Mouse (Mus musculus) left cerebral cortex, postnatal 36 days (tissue): ENCODE data around the gene Mrps12. TPM values are rescaled to one million over a fixed set of nuclear protein-coding genes. Genes with fewer than 3 reads are reported as not detected.

ENCODE experiments used
- DNase-seq, 2 experiments: peaks; one replicate each; pipeline ENCODE4 v3.0.0; 2021 to 2022; ENCODE audit warnings: low spot score in 2 of 2, mixed read lengths in 1 of 2
- intact Hi-C: fragments of 180-260 bp; cut with DNase I; formaldehyde crosslinking; loops from one replicate; pipeline ENCODE4 v1.15.1; 2025
- total RNA-seq, 2 experiments: library from RNA; stranded (reverse); gene quantifications; 2 replicates each; pipeline ENCODE4 v1.2.3; 2021

The Mrps12 gene
- total RNA-seq, 2 experiments from 2014 or later, result 66.5 to 70.2 TPM

- intact Hi-C loops, result no loop called here
- DNase-seq, result peak; percentile 98
Observed at GRCm38 (mm10) chr7:28766173-28766879, 24.7 kb upstream of the Mrps12 start, which contains the start of gene Sirt2. Gene Sirt2, plus strand, starts transcription at chr7:28766735.

- intact Hi-C loops, result no loop called here
- DNase-seq, result no peak
Observed at GRCm38 (mm10) chr7:28765211-28765610, 23.6 kb upstream of the Mrps12 start.

DNA sequence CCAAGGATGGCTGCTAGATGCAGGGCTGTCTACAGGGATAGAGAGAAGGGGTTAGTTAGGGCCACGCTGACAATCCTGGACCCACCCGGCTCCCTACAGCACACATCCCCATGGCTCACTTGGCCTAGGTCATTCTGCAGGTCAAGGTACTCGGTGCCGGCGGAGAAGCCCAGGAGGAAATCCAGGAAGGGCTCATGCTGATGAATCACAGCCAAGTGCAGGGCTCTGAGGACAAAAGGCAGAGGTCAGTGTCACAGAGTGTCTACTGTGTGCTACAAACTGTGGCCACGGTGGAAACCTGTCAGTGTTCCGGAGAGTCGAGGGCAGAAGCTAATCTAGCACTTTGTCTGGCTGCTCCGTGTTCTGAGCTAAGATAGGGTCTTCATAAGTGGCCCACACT is 20.3 kb upstream of the Mrps12 start:
- DNase-seq, result no peak
- intact Hi-C loops, result no loop called here

DNA sequence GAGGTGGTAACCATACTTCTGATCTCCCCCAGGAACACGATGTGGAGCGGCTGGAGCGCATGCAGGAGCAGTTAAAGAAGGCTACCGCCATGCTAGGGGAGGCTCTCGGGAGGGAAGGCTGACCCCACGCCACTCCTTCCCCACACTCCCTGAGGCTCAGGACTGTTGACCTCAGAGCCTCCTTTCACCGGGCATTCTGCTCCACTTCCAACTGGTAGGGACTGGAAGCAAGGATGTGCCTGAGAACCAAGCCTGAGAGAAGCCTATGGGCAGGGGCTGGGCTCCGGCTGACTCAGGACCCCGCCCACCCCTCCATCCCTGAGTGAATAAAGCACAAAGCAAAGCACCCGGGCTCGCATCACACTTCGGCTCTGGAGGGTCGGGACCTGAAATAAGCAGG is 17.0 kb upstream of the Mrps12 start:
- DNase-seq, result no peak
- intact Hi-C loops, result no loop called here

DNA sequence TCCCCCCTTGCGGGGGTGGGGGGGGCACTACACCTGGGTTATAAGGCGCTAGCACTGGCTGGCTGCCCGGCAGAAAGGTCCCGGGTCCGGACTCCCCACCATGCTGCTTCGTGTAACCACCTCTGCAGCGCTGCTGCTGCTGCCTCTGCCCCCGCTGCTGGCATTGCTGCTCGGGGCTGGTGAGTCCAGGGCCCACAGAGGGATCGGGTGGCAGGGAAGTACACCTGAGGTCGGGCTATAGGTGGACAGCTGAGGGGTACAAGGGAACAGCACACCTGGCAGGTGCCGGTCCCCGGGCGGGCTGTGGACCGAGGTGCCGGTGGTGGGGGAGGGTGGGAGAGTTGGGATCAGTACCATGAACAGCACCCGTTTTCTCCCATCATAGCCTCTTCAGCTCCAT is 14.5 kb upstream of the Mrps12 start, which contains the start of gene Ccer2:
Gene Ccer2 (plus strand): TSS at position 96 of the 400 bp plus-strand sequence.
- DNase-seq, result no peak
- intact Hi-C loops, result no loop called here

DNA sequence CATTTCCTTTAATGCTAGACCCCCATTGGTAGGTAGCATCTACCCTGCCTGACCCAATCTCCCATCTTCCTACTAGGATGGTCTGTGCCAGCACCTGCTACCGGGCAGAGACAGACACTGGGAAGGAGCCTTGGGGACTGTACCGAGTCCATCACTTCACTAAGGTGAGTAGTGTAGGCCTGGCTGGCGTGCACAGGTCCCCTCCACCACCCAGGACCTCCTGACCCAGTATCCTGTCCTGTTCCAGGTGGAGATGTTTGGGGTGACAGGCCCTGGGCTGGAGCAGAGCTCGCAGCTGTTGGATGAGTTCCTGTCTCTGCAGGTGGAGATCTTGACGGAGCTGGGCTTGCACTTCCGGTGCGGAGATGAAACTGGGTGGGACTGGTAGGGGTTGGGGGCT is 8.3 kb upstream of the Mrps12 start:
- DNase-seq, result no peak

GRCm38 (mm10) chr7:28741368-28741708 is 282 bp downstream of the Mrps12 start:
- intact Hi-C loops, result no loop called here
- no peak for DNase-seq

More for the DNA sequence above, 8.3 kb upstream of the Mrps12 start:
- intact Hi-C loops, result no loop called here

GRCm38 (mm10) chr7:28740949-28741348 is 671 bp downstream of the Mrps12 start:
- intact Hi-C loops, result no loop called here
- no peak for DNase-seq

DNA sequence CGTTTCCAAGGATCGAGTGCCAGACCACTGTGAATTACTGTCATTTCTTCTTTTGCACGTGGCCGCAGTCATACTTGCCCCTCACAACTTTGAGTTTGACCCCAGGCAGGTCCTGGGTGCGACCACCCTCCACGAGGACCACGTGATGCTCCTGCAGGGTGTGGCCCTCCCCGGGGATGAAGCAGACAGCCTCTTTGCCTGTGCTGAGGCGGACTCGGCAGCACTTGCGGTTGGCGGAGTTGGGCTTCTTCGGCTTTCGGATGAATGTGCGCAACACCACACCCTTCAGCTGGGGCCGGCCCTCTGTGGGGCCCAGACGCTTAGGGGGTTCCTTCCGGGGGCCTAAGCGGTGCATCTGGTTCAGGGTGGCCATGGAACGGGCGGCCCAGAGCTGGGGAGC is 1.8 kb downstream of the Mrps12 start:
- DNase-seq, result no peak
- intact Hi-C loops, result no loop called here

DNA sequence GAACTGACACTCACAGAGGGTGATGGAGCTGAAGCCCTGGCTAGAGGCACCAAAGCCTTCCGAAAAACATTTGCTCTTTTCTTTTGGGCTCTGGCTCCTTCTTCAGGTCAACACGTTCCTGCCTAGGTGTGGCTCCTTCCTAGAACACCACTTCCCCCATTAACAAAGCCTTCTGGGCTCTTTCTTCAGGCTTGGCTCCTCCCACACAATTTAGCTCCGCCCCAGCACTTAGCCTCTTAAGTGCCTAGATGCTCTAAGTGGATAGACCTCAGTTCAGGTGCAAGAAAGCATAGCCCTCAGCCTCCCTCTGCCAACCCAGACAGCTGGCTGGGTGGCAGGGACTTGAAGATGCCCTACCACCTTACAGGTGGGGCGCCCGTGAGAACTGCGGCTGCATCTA is 5.9 kb downstream of the Mrps12 start:
- no peak for DNase-seq
- intact Hi-C loops, result no loop called here

GRCm38 (mm10) chr7:28733211-28733610 is 8.4 kb downstream of the Mrps12 start:
- DNase-seq, result no peak
- intact Hi-C loops, result no loop called here

GRCm38 (mm10) chr7:28732341-28733142 is 9.1 kb downstream of the Mrps12 start:
- intact Hi-C loops, result no loop called here
- no peak for DNase-seq

DNA sequence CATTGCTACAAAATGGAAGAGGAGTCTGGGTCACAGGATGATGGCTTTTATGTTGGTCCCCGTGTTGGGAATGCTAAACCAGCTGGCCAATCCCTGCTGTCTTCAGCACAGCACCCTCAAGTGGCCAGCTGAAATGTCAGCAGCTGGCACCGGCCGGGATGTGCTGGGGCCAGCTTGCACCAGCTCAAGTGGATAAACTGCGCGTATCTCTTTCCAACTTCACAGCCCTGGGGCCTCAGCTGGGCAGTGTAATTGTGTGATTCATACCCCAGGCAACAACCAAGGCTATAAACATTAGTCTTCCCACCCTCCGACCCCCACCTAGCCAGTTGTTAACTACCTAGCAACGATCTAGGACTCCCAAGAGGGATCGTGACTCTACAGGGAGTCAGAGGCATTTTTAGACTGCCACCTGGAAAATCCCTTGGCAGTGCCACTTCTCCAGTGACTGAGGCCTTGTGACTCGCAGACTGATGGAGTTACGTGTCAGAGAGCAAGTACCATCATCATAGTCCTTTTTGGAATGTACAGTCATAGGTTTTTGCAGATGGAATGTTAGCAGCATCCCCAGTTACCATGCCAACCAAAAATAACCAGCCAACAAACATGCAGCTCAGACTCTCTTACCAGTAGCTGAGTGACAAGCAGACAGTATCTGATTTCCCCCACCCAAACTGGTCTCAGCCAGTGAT is 13.8 kb downstream of the Mrps12 start:
- intact Hi-C loops, result loop anchor here (2.0 kb wide), 3 partner anchors 127 to 291 kb away; partner anchors contain the start of gene Gmfg
- DNase-seq, result peak; percentile 28 to 37

DNA sequence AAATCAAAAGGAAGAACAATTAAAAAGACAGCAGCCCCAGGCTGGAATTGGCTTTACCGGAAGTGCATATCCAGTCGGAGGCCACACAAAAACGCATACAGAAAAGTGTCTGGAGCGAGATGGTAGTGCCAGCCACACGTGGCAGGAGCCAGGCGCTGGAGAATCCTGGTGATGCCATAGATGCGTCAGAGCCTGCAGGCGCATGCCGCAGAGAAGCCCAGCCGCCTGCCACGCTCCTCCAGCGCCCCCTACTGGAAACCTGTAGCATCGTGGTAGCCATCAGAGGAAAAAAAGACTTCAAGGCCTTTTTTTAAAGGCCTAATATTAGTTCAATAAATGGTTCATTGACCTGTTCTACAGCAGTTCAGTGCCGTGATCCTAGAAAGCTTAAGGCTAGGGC is 15.0 kb downstream of the Mrps12 start:
- intact Hi-C loops, result loop anchor here (2.0 kb wide), 3 partner anchors 126 to 290 kb away; partner anchors contain the start of gene Gmfg
- DNase-seq, result peak; percentile 76 to 79

DNA sequence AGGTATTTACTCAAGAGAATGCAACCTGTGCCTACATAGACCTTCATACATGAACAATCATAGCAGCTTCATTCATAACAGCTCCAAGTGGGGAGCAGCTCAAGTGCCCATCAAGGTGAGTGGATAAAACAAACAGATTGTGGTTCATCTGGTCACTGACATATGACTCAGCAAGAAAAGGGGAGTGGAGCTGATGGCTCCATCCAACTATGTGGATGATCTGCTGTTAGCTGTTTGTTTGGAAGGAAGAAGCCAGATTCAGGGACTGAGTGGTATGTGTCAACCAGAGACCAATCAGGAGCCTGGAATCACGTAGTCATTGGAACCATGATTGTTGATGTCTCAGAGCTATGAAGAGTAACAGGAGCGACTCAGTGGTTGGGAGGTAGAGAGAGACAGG is 17.0 kb downstream of the Mrps12 start:
- intact Hi-C loops, result no loop called here
- DNase-seq, result no peak

DNA sequence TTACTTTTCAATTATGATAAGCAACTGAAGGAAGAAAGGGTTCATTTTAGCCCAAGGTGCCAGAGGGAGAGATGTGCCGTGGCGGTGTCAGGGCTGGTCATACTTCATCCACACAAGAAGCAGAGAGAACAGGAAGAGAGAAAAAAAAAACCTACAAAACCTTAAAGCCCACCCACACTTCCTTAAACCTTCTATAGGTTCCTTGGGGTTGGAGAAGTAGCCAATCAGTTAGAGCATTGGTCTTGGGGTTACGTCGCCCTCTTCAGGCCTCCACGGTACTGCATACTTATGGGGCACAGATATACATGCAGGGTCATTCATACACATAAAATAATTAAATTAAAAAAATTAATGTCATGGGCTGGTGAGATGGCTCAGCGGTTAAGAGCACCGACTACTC is 19.5 kb downstream of the Mrps12 start:
- DNase-seq, result no peak
- intact Hi-C loops, result no loop called here

- DNase-seq, result no peak
- intact Hi-C loops, result no loop called here
Observed at GRCm38 (mm10) chr7:28720753-28721537, 20.7 kb downstream of the Mrps12 start.

- intact Hi-C loops, result no loop called here
- no peak for DNase-seq
Observed at GRCm38 (mm10) chr7:28719650-28720049, 22.0 kb downstream of the Mrps12 start.

DNA sequence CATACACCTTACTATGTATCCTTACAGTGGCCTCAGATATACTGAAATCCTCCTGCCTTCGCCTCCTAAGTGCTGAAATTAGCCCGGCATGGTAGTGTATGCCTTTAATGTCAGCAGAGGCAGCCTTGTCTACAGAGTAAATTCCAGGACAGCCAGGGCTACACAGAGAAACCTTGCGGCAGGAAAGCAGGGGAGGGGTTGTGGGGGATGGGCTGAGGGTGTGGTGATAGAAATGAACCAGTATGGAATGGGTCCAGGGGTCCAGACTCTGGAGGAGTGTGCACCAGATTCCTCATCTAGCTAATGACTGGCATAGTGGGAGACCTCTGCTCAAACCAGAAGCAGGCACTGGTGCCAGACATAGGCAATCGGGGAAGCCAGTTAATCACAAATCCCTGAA is 22.5 kb downstream of the Mrps12 start:
- intact Hi-C loops, result no loop called here
- DNase-seq, result no peak

DNA sequence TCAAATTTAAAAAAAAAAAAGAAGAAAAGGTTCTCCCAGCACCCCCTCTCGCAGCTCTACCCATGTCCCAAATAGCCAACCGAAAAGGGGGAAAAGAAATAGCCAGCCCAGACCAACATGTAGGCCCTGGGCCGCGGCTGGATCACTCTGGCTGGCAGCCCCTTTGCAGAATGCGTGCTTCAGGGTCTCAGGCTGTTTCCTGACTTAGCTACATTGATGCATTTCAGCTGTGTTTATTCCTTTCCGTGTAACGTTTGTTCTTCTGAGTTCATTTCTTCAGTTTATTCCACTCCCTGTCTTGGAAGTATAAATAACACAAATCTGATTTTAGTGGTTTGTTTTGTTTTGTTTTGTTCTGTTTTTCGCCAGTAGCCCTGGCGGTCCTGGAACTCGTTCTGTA is 23.9 kb downstream of the Mrps12 start:
- intact Hi-C loops, result no loop called here
- DNase-seq, result no peak
